Mouse (Mus musculus) C2C12 (cell line): ENCODE measurements around the gene Zbtb42.

Experiments
- CEBPB ChIP-seq: IDR thresholded peaks from one replicate; pipeline ENCODE4 v1.6.1; 2011; ENCODE audit warnings: low read depth, mild to moderate bottlenecking, control low read depth, moderate library complexity
- CTCF ChIP-seq: IDR thresholded peaks from one replicate; pipeline ENCODE4 v1.5.1; 2011; ENCODE audit not compliant: control insufficient read depth, insufficient read depth, insufficient read length
- FOSL1 ChIP-seq: IDR thresholded peaks from one replicate; pipeline ENCODE4 v1.8.0; 2011; ENCODE audit warnings: mild to moderate bottlenecking, low read length; ENCODE audit not compliant: poor library complexity, insufficient read depth, severe bottlenecking
- MAX ChIP-seq: IDR thresholded peaks from one replicate; pipeline ENCODE4 v1.6.1; 2011; ENCODE audit warnings: mild to moderate bottlenecking, control low read depth
- MYOD1 ChIP-seq: IDR thresholded peaks from one replicate; pipeline ENCODE4 v1.6.1; 2011; ENCODE audit warnings: low read depth; ENCODE audit not compliant: control insufficient read depth, insufficient read length
- MYOG ChIP-seq: IDR thresholded peaks from one replicate; pipeline ENCODE4 v1.6.1; 2011; ENCODE audit not compliant: control insufficient read depth, insufficient read length; ENCODE audit errors: extremely low read depth
- USF1 ChIP-seq: IDR thresholded peaks from one replicate; pipeline ENCODE4 v1.6.1; 2011; ENCODE audit warnings: low read depth, mild to moderate bottlenecking, control low read depth, moderate library complexity

DNA sequence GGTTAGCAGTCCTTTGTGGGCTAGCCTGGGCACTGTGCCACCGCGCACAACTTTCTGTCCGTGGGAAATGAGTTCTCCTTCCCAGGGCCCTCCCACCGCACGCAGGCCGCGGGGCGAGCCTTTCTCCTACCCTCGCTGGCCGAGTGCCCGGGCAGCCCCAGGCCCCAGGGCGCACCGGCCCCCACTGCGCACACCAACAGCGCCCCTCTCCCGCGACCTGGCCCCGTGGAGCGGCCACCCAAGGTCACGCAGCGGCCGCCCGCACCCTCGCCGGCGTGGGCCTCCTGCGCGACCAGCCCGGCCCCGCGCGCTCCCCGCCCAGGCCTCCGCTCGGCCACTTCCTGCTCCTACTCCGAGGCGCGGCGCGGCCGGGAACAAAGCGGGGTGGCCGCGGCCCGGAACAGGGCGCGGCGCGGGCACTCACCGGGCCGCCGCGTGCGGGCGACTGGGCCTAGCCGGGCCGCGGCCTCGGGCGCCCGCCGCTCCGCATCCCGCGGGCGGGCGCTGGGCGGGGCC, 5.0 kb upstream of the Zbtb42 start:
- TF ChIP-seq USF1 (no peak), CTCF (no peak), MAX (no peak), MYOD1 (no peak), MYOG (no peak), CEBPB (no peak), FOSL1 (no peak)
